Mouse (Mus musculus) embryonic facial prominence, embryonic 13.5 days (tissue): ENCODE data around the gene Ric8a. TPM values are rescaled to one million over a fixed set of nuclear protein-coding genes. Genes with fewer than 3 reads are reported as not detected.

Source experiments
- ATAC-seq: fragments of 200-750 bp; cut with Nextera tagmentation; 2 replicates; pipeline ENCODE4 v1.8.0; 2017; ENCODE audit warnings: low read depth; ENCODE audit not compliant: insufficient number of reproducible peaks, insufficient read depth, low FRiP score, low TSS enrichment
- H3K27ac ChIP-seq: fragments of 300-500 bp; sonication (generic); 2 replicates; pipeline ENCODE4 v1.5.1; 2015; ENCODE audit warnings: moderate library complexity, mild to moderate bottlenecking, inconsistent platforms
- H3K27me3 ChIP-seq: fragments of 300-500 bp; sonication (generic); 2 replicates; pipeline ENCODE4 v1.6.1; 2015; ENCODE audit warnings: mild to moderate bottlenecking, inconsistent platforms
- H3K36me3 ChIP-seq: fragments of 300-500 bp; sonication (generic); 2 replicates; pipeline ENCODE4 v1.6.1; 2015; ENCODE audit warnings: mild to moderate bottlenecking, inconsistent platforms
- H3K4me1 ChIP-seq: fragments of 300-500 bp; sonication (generic); 2 replicates; pipeline ENCODE4 v1.6.1; 2015; ENCODE audit warnings: inconsistent platforms
- H3K4me2 ChIP-seq: fragments of 300-500 bp; sonication (generic); 2 replicates; pipeline ENCODE4 v1.6.1; 2015; ENCODE audit warnings: moderate library complexity, mild to moderate bottlenecking, inconsistent platforms
- H3K4me3 ChIP-seq: fragments of 300-500 bp; sonication (generic); 2 replicates; pipeline ENCODE4 v1.5.1; 2015; ENCODE audit warnings: mild to moderate bottlenecking, inconsistent platforms
- H3K9ac ChIP-seq: fragments of 300-500 bp; sonication (generic); 2 replicates; pipeline ENCODE4 v1.6.1; 2015; ENCODE audit warnings: mild to moderate bottlenecking, inconsistent platforms
- H3K9me3 ChIP-seq: fragments of 300-500 bp; sonication (generic); 2 replicates; pipeline ENCODE4 v1.6.1; 2016; ENCODE audit warnings: inconsistent platforms
- WGBS: fragments of 180-500 bp; shearing (Covaris S2); methylation state at CpG from one replicate; pipeline ENCODE4 v1.1.7; 2015; ENCODE audit warnings: mixed read lengths; 5-methylcytosine and 5-hydroxymethylcytosine counted together
- polyA plus RNA-seq: library from polyadenylated mRNA; unstranded; fragments of >200 nt; fragmentation: Nextera tagmentation; extraction: Ambion mirVana; gene quantifications from 2 replicates; pipeline ENCODE4 v1.2.1, GENCODE M21; 2015

The Ric8a gene
- polyA plus RNA-seq, result 72.4 and 72.6 TPM in 2 replicates

DNA sequence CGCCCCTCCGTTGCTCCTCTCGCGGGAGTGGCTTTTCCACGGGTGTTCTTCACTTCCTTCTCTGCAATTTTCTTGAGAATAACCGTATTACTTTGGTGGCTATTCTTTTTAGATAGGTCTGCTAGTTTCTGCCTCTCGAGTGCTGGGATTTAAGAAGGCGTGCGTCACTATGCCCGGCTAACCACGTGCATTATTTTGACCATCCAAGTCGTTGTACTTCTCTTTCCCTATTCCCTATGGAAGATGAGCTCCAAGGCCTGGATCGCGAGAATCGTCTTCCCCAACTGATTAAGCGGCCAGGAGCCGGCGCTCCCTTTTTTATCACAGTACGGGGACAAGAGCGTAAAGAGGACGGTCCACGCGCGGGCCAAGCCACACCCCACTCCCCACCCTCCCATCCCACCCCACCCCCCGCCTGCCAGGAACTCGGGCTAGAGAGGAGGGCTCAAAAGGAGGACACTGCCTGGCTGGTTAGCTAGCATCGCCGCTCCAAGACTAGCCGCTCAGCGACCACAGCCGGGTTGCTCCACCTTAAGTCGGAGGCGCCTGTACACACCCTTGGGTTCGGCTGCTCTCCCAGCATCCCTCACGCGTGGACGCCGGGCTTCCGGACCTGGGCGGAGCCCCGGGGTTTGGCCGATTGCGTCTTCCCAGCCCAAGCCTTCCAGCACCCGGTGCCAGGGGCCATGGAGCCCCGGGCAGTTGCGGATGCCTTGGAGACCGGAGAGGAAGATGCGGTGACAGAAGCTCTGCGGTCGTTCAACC lies at the start of gene Ric8a:
Gene Ric8a (plus strand): TSS at position 173 of the 765 bp plus-strand sequence.
- WGBS, result under 1% methylated on average over 50 of the region's 50 CpGs

DNA sequence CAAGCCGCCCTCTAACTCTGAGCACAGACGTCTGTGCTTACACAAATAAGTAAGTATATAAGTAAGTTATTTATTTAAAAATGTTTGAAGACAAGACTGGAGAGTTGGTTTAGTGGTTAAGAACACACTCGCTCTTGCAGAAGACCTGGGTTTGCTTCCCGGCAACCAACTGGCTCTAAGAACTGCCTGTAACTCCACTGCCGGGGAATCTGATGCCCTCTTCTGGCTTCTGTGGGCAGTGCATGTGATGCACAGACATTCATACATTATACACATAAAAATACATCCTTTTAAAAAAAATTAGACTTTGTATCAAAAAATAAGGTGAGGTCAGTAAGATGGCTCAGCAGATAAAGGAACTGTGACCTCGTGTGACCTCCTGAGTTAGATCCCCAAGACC lies 46.3 kb upstream of the Ric8a start:
- ATAC-seq, result no peak
- WGBS, result 87% methylated on average over 6 of the region's 6 CpGs

More for the DNA sequence above, at the start of gene Ric8a:
- peaks cover 64% of the 10 kb centered on the region for H3K36me3 ChIP-seq
- H3K27me3 ChIP-seq, result no peaks in the 10 kb centered on the region
- peak within 1 kb of the TSS; percentile 90 for H3K27ac ChIP-seq
- peak within 1 kb of the TSS; percentile 83 for H3K4me3 ChIP-seq
- peak within 1 kb of the TSS; percentile 99 for H3K4me2 ChIP-seq
- peak within 1 kb of the TSS; percentile 95 for H3K9ac ChIP-seq
- ATAC-seq, result peak; percentile 59
- no peaks in the 10 kb centered on the region for H3K9me3 ChIP-seq
- peaks cover 36% of the 10 kb centered on the region for H3K4me1 ChIP-seq

DNA sequence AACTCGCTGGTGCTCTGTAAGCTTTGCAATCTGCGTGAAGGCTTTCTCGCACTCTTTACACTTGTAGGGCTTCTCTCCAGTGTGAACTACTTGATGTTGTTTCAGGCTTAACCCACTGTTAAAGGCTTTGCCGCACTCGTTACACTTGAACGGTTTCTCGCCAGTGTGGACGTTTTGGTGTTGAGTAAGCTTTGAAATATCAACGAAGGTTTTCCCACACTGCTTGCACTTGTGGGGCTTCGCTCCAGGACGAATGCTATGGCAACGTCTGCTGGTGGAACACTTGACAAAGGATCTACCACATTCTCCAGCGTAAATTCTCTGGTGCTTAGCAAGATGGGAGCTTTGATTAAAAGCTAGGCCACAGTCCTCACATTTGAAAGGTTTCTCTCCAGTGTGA lies 45.0 kb upstream of the Ric8a start:
- 91% methylated on average over 13 of the region's 13 CpGs for WGBS
- H3K4me3 ChIP-seq, result no peak overlapping the region
- H3K36me3 ChIP-seq, result peaks cover 19% of the 10 kb centered on the region
- H3K4me1 ChIP-seq, result no peaks in the 10 kb centered on the region
- no peak for ATAC-seq
- H3K4me2 ChIP-seq, result no peak overlapping the region
- H3K27me3 ChIP-seq, result no peaks in the 10 kb centered on the region
- no peak overlapping the region for H3K9ac ChIP-seq
- H3K9me3 ChIP-seq, result no peaks in the 10 kb centered on the region
- no peak overlapping the region for H3K27ac ChIP-seq

More for the DNA sequence above, 46.3 kb upstream of the Ric8a start:
- Histone ChIP-seq H3K9me3 (no peaks in the 10 kb centered on the region), H3K9ac (no peak overlapping the region), H3K27ac (no peak overlapping the region), H3K27me3 (no peaks in the 10 kb centered on the region), H3K4me3 (no peak overlapping the region), H3K4me1 (no peaks in the 10 kb centered on the region), H3K36me3 (peaks cover 19% of the 10 kb centered on the region), H3K4me2 (no peak overlapping the region)

DNA sequence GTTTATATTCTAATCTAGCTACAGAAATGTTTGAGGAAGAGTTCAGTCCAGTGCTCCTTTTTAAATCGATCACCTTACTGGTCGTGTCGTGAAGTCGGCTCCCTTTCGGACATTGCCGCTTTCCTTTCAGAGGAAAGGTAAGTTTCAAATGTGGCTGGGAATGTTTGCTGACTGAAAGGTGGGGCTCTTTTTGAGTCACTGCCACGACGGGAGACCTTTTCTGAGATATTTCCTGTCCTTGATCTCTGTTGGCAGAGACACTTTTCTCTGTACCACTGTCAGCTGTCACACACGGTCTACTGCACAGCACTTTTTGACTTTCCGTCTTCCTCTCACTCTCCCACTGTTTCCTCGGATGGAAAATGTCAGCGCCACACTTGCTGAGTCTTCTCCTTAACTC lies 43.9 kb upstream of the Ric8a start:
- Histone ChIP-seq H3K27ac (no peak overlapping the region), H3K4me2 (no peak overlapping the region), H3K4me1 (no peaks in the 10 kb centered on the region), H3K36me3 (peaks cover 19% of the 10 kb centered on the region), H3K9me3 (no peaks in the 10 kb centered on the region), H3K9ac (no peak overlapping the region), H3K4me3 (no peak overlapping the region), H3K27me3 (no peaks in the 10 kb centered on the region)
- ATAC-seq, result no peak
- WGBS, result 91% methylated on average over 12 of the region's 12 CpGs

DNA sequence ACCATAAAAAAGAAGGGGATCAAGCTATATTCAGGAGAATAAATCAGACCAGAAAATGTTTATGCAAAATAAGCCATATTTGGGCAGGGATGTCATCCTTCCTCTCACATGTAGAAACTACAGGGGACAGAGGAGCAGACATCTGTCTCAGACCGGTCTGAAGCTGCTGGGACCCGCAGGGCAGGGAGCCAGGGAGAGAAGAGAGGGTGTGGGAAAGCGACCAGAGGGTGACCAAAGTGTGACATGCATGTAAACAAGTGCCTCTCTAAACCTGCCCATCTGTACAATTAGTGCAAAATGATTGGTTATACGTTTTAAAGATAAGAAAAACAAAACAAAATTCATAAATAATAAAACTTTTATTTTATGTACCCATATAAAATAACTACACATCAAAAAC lies 36.6 kb upstream of the Ric8a start:
- Histone ChIP-seq H3K4me1 (peaks cover 4% of the 10 kb centered on the region), H3K4me3 (no peak overlapping the region), H3K27ac (no peak overlapping the region), H3K9me3 (no peaks in the 10 kb centered on the region), H3K27me3 (peaks cover 8% of the 10 kb centered on the region; the same call in 1 of the 2 replicates), H3K36me3 (no peaks in the 10 kb centered on the region), H3K4me2 (no peak overlapping the region), H3K9ac (no peak overlapping the region)
- no peak for ATAC-seq
- WGBS, result 78% methylated on average over 4 of the region's 4 CpGs

DNA sequence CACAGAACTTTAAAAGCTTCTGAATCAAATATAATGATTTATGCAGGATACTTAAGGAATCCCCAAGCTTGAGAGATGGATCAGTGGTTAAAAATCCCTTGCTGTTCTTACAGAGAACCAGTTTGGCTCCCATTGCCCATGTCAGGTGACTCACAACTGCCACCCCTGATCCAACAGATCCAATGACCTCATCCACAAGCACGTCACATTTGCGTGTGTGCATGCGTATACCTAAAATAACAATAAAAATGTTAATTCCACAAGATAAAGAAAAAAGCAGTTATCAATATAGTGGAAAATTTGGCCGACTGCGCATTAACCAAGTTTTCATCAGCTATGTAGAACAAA lies 35.5 kb upstream of the Ric8a start:
- Histone ChIP-seq H3K9me3 (no peaks in the 10 kb centered on the region), H3K4me3 (peak overlapping the region; percentile 55), H3K4me1 (peaks cover 4% of the 10 kb centered on the region), H3K27ac (no peak overlapping the region), H3K27me3 (peaks cover 8% of the 10 kb centered on the region; the same call in 1 of the 2 replicates), H3K4me2 (peak overlapping the region; percentile 82), H3K9ac (peak overlapping the region; percentile 69), H3K36me3 (no peaks in the 10 kb centered on the region)
- ATAC-seq, result no peak
- 47% methylated on average over 5 of the region's 5 CpGs for WGBS

DNA sequence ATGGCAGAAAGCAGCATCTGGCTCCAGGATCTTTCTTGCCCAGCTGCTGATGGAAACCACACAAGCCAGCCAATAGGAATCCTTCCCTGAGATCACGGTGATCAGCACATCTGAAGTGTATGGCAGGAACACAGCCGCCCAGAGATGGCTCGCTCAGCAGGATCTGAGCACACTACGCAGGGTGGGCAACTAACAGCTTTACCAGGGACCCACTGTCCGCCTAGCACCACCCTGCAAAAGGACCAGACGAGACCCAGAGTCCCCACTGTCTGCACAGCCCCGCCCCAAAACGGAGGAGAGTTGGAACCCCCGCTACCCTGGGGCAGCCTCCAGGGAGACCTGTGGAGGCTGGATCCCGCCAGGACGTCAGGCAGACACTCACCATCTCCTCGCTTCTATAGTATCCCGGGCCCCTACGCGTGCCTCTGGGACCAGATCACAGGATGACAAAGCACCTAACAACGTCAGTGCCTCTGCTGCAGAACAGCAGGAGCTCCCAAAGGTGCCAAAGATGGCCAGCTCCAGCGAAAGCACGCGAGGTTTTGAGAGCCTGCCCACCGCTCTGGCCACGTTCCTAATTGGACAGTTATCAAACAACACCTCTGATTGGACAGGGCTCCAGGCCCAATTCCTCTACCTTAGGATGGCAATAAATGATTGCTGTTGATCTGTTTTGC lies 35.0 kb upstream of the Ric8a start, which contains the start of gene Zfp941:
Gene Zfp941 (minus strand): TSS at position 526 of the 677 bp plus-strand sequence.
- no peak within 1 kb of the TSS for H3K27ac ChIP-seq
- peaks cover 13% of the 10 kb centered on the region; the same call in 1 of the 2 replicates for H3K27me3 ChIP-seq
- peaks cover 4% of the 10 kb centered on the region for H3K4me1 ChIP-seq
- peak within 1 kb of the TSS; percentile 69 for H3K9ac ChIP-seq
- WGBS, result under 1% methylated on average over 21 of the region's 21 CpGs
- 0 out of 2 replicates have a peak, but pooled peaks have one; percentile 37 for ATAC-seq
- H3K36me3 ChIP-seq, result no peaks in the 10 kb centered on the region
- peak within 1 kb of the TSS; percentile 55 for H3K4me3 ChIP-seq
- peak within 1 kb of the TSS; percentile 82 for H3K4me2 ChIP-seq
- H3K9me3 ChIP-seq, result no peaks in the 10 kb centered on the region

DNA sequence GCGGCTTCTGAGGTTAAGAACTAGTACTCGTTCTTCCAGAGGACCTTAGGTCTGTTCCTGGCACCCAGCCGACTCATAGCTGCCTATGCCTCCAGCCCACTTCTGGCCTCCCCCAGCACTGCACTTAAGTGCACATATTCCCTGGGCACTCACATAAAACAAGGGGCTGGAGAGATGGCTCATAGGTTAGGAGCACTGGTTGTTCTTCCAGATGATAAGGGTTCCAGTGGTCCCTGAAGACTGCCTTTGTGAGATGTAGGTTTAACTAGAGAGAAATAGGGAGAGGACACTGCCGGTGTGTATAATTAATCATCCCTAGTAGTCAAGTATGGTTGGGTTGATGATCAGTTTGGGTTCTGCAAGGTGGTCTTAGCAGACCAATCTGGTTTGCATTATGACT lies 34.0 kb upstream of the Ric8a start:
- WGBS, result 91% methylated on average over 4 of the region's 4 CpGs
- Histone ChIP-seq H3K4me1 (peaks cover 4% of the 10 kb centered on the region), H3K27ac (no peak overlapping the region), H3K4me3 (no peak overlapping the region), H3K27me3 (peaks cover 19% of the 10 kb centered on the region; the same call in 1 of the 2 replicates), H3K9ac (no peak overlapping the region), H3K36me3 (no peaks in the 10 kb centered on the region), H3K4me2 (no peak overlapping the region), H3K9me3 (no peaks in the 10 kb centered on the region)
- ATAC-seq, result no peak

DNA sequence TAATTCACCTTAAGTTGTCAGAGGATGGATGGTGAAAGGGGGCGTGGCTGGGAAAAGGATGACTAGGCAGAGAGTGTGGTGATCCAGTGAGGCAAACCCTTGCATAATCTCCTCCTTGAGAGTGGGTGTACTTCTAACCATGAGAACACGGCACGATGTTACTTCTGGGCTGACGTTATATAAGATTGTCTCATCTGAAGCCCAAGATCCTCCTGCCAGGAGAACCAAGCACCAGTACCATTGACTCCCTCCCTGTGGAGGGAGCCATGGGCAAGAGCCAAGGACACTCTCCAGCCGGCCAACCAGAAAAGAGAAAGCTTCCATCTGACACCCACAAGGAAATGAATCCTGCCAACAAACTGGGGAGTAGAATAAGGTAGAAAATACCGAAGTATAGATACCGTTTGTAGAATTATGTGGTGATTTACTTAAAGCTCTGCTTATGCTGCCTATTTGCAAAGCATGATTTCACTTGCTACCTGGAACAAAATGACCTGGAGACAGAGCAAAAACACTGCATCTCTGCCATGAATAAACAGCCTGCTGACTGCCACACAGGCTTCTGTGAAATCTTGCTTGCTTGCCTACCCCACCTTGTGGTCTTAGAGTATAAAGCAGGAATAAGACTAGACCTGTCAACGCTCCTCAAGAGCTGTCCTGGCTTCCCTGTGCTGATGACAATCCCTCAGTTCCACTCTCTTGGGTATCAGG lies 28.4 kb upstream of the Ric8a start:
- H3K4me1 ChIP-seq, result no peaks in the 10 kb centered on the region
- H3K27me3 ChIP-seq, result peaks cover 15% of the 10 kb centered on the region; the same call in 1 of the 2 replicates
- H3K27ac ChIP-seq, result no peak overlapping the region
- H3K9me3 ChIP-seq, result no peaks in the 10 kb centered on the region
- no peak overlapping the region for H3K9ac ChIP-seq
- no peak for ATAC-seq
- H3K36me3 ChIP-seq, result no peaks in the 10 kb centered on the region
- H3K4me3 ChIP-seq, result no peak overlapping the region
- H3K4me2 ChIP-seq, result no peak overlapping the region
- WGBS, result 43% methylated on average over 8 of the region's 8 CpGs

DNA sequence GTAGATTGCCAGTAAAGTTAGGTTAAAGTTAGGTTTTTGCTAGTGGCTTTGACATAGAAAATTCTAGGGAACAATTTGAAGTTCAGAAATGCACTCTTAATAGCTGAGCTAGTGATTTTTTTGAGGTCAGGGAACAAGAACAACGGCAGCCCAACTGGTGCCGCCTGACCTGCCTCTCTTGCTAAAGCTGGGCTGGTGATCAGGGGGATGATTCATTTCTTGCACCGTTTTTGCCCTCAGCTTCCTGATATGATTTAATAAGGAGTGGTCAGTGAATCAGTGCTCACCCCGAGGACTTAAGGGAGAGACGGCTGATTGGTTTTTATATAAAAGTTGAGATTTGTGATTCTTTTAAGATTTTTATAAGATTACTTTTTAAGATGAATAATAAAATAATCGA lies 25.3 kb upstream of the Ric8a start:
- H3K9ac ChIP-seq, result no peak overlapping the region
- ATAC-seq, result no peak
- 73% methylated on average over 6 of the region's 6 CpGs for WGBS
- no peaks in the 10 kb centered on the region for H3K9me3 ChIP-seq
- H3K36me3 ChIP-seq, result no peaks in the 10 kb centered on the region
- no peak overlapping the region for H3K4me2 ChIP-seq
- H3K27ac ChIP-seq, result no peak overlapping the region
- H3K4me1 ChIP-seq, result no peaks in the 10 kb centered on the region
- H3K4me3 ChIP-seq, result no peak overlapping the region
- 0 out of 2 replicates have a peak, but pooled peaks cover 10% of the 10 kb centered on the region for H3K27me3 ChIP-seq

DNA sequence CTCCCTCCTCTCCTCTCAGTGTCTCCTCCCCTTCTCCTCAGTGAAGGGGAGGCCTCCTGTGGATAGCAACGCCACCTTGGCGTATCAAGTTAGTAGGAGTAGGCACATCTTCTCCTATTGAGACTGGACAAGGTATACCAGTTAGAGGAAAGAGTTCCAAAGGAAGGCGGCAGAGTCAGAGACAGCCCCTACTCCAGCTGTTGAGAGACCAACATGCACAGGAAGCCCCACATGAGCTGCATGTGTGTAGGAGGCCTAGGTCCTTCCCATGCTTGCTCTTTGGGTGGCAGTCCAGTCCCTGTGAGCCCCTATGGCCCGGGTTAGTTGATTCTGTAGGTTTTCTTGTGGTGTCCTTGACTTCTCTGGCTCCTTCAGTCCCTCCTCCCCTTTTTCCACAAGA lies 23.4 kb upstream of the Ric8a start:
- Histone ChIP-seq H3K27me3 (no peaks in the 10 kb centered on the region; the same call in 1 of the 2 replicates), H3K4me1 (no peaks in the 10 kb centered on the region), H3K4me3 (no peak overlapping the region), H3K9ac (no peak overlapping the region), H3K4me2 (no peak overlapping the region), H3K27ac (no peak overlapping the region), H3K9me3 (no peaks in the 10 kb centered on the region), H3K36me3 (no peaks in the 10 kb centered on the region)
- WGBS, result 83% methylated on average over 4 of the region's 4 CpGs
- no peak for ATAC-seq
